Mouse (Mus musculus): ENCODE data around the gene Pam. TPM values are rescaled to one million over a fixed set of nuclear protein-coding genes. Genes with fewer than 3 reads are reported as not detected.

The Pam gene
- polyA plus RNA-seq, 1 experiment, result 14.5 TPM

- TF ChIP-seq CTCF (IDR thresholded peaks at IDR 0.05; ENCODE audit: control insufficient read depth, insufficient read depth, low read length), result no peak
- TF ChIP-seq POLR2A (IDR thresholded peaks at IDR 0.05; ENCODE audit: borderline replicate concordance, control insufficient read depth, low read depth, low read length), result no peak
- Histone ChIP-seq H3K4me1 (ENCODE audit: control insufficient read depth, insufficient read depth, low read length) (no peaks in the 10 kb centered on the region), H3K4me3 (replicated peaks; ENCODE audit: control insufficient read depth, low read depth, low read length) (no peak overlapping the region), H3K27ac (ENCODE audit: control insufficient read depth, insufficient read depth, low read depth, low read length, poor library complexity) (no peak overlapping the region)
- WGBS, result 30% methylated on average over 4 of the region's 4 CpGs
Observed at GRCm38 (mm10) chr1:98027959-98028358, 67.5 kb downstream of the Pam start.

GRCm38 (mm10) chr1:98025924-98026640 lies 69.4 kb downstream of the Pam start:
- Histone ChIP-seq H3K4me3 (replicated peaks; ENCODE audit: control insufficient read depth, low read depth, low read length) (no peak overlapping the region), H3K4me1 (ENCODE audit: control insufficient read depth, insufficient read depth, low read length) (no peaks in the 10 kb centered on the region), H3K27ac (ENCODE audit: control insufficient read depth, insufficient read depth, low read depth, low read length, poor library complexity) (no peak overlapping the region)
- WGBS, result 67% methylated on average over 6 of the region's 6 CpGs
- TF ChIP-seq POLR2A (IDR thresholded peaks at IDR 0.05; ENCODE audit: borderline replicate concordance, control insufficient read depth, low read depth, low read length) (no peak), CTCF (IDR thresholded peaks at IDR 0.05; ENCODE audit: control insufficient read depth, insufficient read depth, low read length) (no peak)

- WGBS, result 81% methylated on average over 4 of the region's 4 CpGs
Observed at GRCm38 (mm10) chr1:98023866-98024265, 71.6 kb downstream of the Pam start.

GRCm38 (mm10) chr1:98018987-98019386 lies 76.5 kb downstream of the Pam start:
- Histone ChIP-seq H3K27ac (ENCODE audit: control insufficient read depth, insufficient read depth, low read depth, low read length, poor library complexity) (no peak overlapping the region), H3K4me3 (replicated peaks; ENCODE audit: control insufficient read depth, low read depth, low read length) (no peak overlapping the region), H3K4me1 (ENCODE audit: control insufficient read depth, insufficient read depth, low read length) (no peaks in the 10 kb centered on the region)
- TF ChIP-seq POLR2A (IDR thresholded peaks at IDR 0.05; ENCODE audit: borderline replicate concordance, control insufficient read depth, low read depth, low read length) (no peak), CTCF (IDR thresholded peaks at IDR 0.05; ENCODE audit: control insufficient read depth, insufficient read depth, low read length) (no peak)
- WGBS, result 84% methylated on average over 9 of the region's 9 CpGs

More at GRCm38 (mm10) chr1:98023866-98024265, 71.6 kb downstream of the Pam start:
- TF ChIP-seq CTCF (IDR thresholded peaks at IDR 0.05; ENCODE audit: control insufficient read depth, insufficient read depth, low read length) (no peak), POLR2A (IDR thresholded peaks at IDR 0.05; ENCODE audit: borderline replicate concordance, control insufficient read depth, low read depth, low read length) (no peak)
- Histone ChIP-seq H3K4me1 (ENCODE audit: control insufficient read depth, insufficient read depth, low read length) (no peaks in the 10 kb centered on the region), H3K27ac (ENCODE audit: control insufficient read depth, insufficient read depth, low read depth, low read length, poor library complexity) (no peak overlapping the region), H3K4me3 (replicated peaks; ENCODE audit: control insufficient read depth, low read depth, low read length) (no peak overlapping the region)

- Histone ChIP-seq H3K27ac (ENCODE audit: control insufficient read depth, insufficient read depth, low read depth, low read length, poor library complexity) (no peak overlapping the region), H3K4me1 (ENCODE audit: control insufficient read depth, insufficient read depth, low read length) (no peaks in the 10 kb centered on the region), H3K4me3 (replicated peaks; ENCODE audit: control insufficient read depth, low read depth, low read length) (no peak overlapping the region)
- 80% methylated on average over 10 of the region's 10 CpGs for WGBS
- TF ChIP-seq POLR2A (IDR thresholded peaks at IDR 0.05; ENCODE audit: borderline replicate concordance, control insufficient read depth, low read depth, low read length) (no peak), CTCF (IDR thresholded peaks at IDR 0.05; ENCODE audit: control insufficient read depth, insufficient read depth, low read length) (no peak)
Observed at GRCm38 (mm10) chr1:98016004-98016848, 79.2 kb downstream of the Pam start.

- Histone ChIP-seq H3K4me1 (ENCODE audit: control insufficient read depth, insufficient read depth, low read length) (no peaks in the 10 kb centered on the region), H3K4me3 (replicated peaks; ENCODE audit: control insufficient read depth, low read depth, low read length) (no peak overlapping the region), H3K27ac (ENCODE audit: control insufficient read depth, insufficient read depth, low read depth, low read length, poor library complexity) (no peak overlapping the region)
- WGBS, result 82% methylated on average over 4 of the region's 4 CpGs
- TF ChIP-seq POLR2A (IDR thresholded peaks at IDR 0.05; ENCODE audit: borderline replicate concordance, control insufficient read depth, low read depth, low read length), result no peak
- no peak for TF ChIP-seq CTCF (IDR thresholded peaks at IDR 0.05; ENCODE audit: control insufficient read depth, insufficient read depth, low read length)
Observed at GRCm38 (mm10) chr1:98015564-98015963, 79.9 kb downstream of the Pam start.

GRCm38 (mm10) chr1:98002561-98003425 lies 92.7 kb downstream of the Pam start:
- H3K4me3 ChIP-seq (replicated peaks; ENCODE audit: control insufficient read depth, low read depth, low read length), result no peak overlapping the region
- 79% methylated on average over 7 of the region's 7 CpGs for WGBS
- H3K27ac ChIP-seq (ENCODE audit: control insufficient read depth, insufficient read depth, low read depth, low read length, poor library complexity), result no peak overlapping the region
- TF ChIP-seq POLR2A (IDR thresholded peaks at IDR 0.05; ENCODE audit: borderline replicate concordance, control insufficient read depth, low read depth, low read length), result no peak
- no peak for TF ChIP-seq CTCF (IDR thresholded peaks at IDR 0.05; ENCODE audit: control insufficient read depth, insufficient read depth, low read length)
- no peaks in the 10 kb centered on the region for H3K4me1 ChIP-seq (ENCODE audit: control insufficient read depth, insufficient read depth, low read length)
